Comparison of ENCODE assay signal across 8 mouse cellular contexts in genomic region chr2:146214715-146215114, GRCm38 (mm10). TPM values are rescaled to one million over a fixed set of nuclear protein-coding genes. Genes with fewer than 3 reads are reported as not detected.
DNase-seq lines count a peak whose midpoint lies in the region; ATAC-seq and TF ChIP-seq lines count a peak whose summit lies in the region.

No protein-coding gene starts in this region.

- H3K27me3 ChIP-seq in midbrain, embryonic 10.5 days (ENCODE audit: low read depth, poor library complexity, severe bottlenecking) = peaks cover 76% of the 10 kb centered on the region
- no peaks in the 10 kb centered on the region for H3K27me3 ChIP-seq in midbrain, embryonic 16.5 days (ENCODE audit: control insufficient read depth, insufficient read depth, low read depth, low read length)
- H3K27me3 ChIP-seq in stomach, postnatal 0 days (ENCODE audit: control insufficient read depth, insufficient read depth, low read length) = peaks cover 16% of the 10 kb centered on the region; the same call in 1 of the 2 replicates

- ATAC-seq in midbrain, embryonic 16.5 days = no peak
- peak; percentile 89 for ATAC-seq in activated CD4-positive, CD25-positive, alpha-beta regulatory T cell, adult 4 months
- peak; percentile 86 for ATAC-seq in megakaryocyte-erythroid progenitor cell, adult 5-6 weeks (replicated peaks; ENCODE audit: low FRiP score, low TSS enrichment, poor library complexity, severe bottlenecking)
- 0 out of 2 replicates have a peak, but pooled peaks have one; percentile 56 for ATAC-seq in stomach, postnatal 0 days (ENCODE audit: low FRiP score, low TSS enrichment)

- H3K9ac ChIP-seq in midbrain, embryonic 16.5 days (ENCODE audit: low read depth, low read length) = no peak overlapping the region
- no peak overlapping the region for H3K9ac ChIP-seq in stomach, postnatal 0 days (ENCODE audit: low read length)

- peak; percentile 72 for DNase-seq in midbrain, embryonic 10.5 days (ENCODE audit: low spot score)
- peak; percentile 63 for DNase-seq in embryo, embryonic 9.5 days (ENCODE audit: extremely low spot score)
- DNase-seq in kidney, postnatal 10 days = peak; percentile 44
- DNase-seq in stomach, postnatal 0 days (ENCODE audit: low spot score) = peak; percentile 46
- no peak for DNase-seq in gastrocnemius, adult 18-20 months (ENCODE audit: low spot score)

- H3K9me3 ChIP-seq in midbrain, embryonic 10.5 days (replicated peaks) = no peaks in the 10 kb centered on the region
- H3K9me3 ChIP-seq in midbrain, embryonic 16.5 days (replicated peaks; ENCODE audit: control insufficient read depth, low read length, poor library complexity, severe bottlenecking) = no peaks in the 10 kb centered on the region
- no peaks in the 10 kb centered on the region for H3K9me3 ChIP-seq in stomach, postnatal 0 days (ENCODE audit: control insufficient read depth, low read length)

- H3K4me2 ChIP-seq in midbrain, embryonic 16.5 days (ENCODE audit: low read length) = no peak overlapping the region
- H3K4me2 ChIP-seq in stomach, postnatal 0 days (replicated peaks; ENCODE audit: low read depth) = no peak overlapping the region

- no peaks in the 10 kb centered on the region for H3K36me3 ChIP-seq in midbrain, embryonic 10.5 days
- no peaks in the 10 kb centered on the region for H3K36me3 ChIP-seq in midbrain, embryonic 16.5 days (ENCODE audit: control insufficient read depth, insufficient read depth, low read length)
- no peaks in the 10 kb centered on the region for H3K36me3 ChIP-seq in stomach, postnatal 0 days (ENCODE audit: control insufficient read depth, insufficient read depth, low read length)

- WGBS in midbrain, embryonic 10.5 days = 7% methylated on average over 9 of the region's 9 CpGs
- under 1% methylated on average over 9 of the region's 9 CpGs for WGBS in midbrain, embryonic 16.5 days
- WGBS in stomach, postnatal 0 days = 3% methylated on average over 9 of the region's 9 CpGs

- TF ChIP-seq CTCF in stomach, postnatal 0 days (IDR thresholded peaks at IDR 0.05; ENCODE audit: low read depth) = peak; percentile 90

- H3K4me1 ChIP-seq in midbrain, embryonic 10.5 days = peaks cover 59% of the 10 kb centered on the region
- peaks cover 24% of the 10 kb centered on the region for H3K4me1 ChIP-seq in midbrain, embryonic 16.5 days (ENCODE audit: control insufficient read depth, insufficient read depth, low read length)
- H3K4me1 ChIP-seq in stomach, postnatal 0 days (replicated peaks; ENCODE audit: control insufficient read depth, insufficient read depth) = no peaks in the 10 kb centered on the region

- no peak for TF ChIP-seq EP300 in stomach, postnatal 0 days (optimal IDR thresholded peaks at IDR 0.05)

- no peak overlapping the region for H3K4me3 ChIP-seq in midbrain, embryonic 10.5 days
- no peak overlapping the region for H3K4me3 ChIP-seq in midbrain, embryonic 16.5 days (ENCODE audit: low read depth, low read length)
- H3K4me3 ChIP-seq in stomach, postnatal 0 days (ENCODE audit: low read depth, low read length) = no peak overlapping the region

- no peak overlapping the region for H3K27ac ChIP-seq in midbrain, embryonic 10.5 days (replicated peaks)
- H3K27ac ChIP-seq in midbrain, embryonic 16.5 days (ENCODE audit: low read length) = no peak overlapping the region
- no peak overlapping the region for H3K27ac ChIP-seq in stomach, postnatal 0 days (replicated peaks)

RNA-seq across cellular contexts. Expression of gene Insm1, which starts 7.0 kb away (rescaled TPM):
- 3.0 and 4.7 TPM in 2 replicates for polyA plus RNA-seq in midbrain, embryonic 10.5 days (2016; fragmentation: Nextera tagmentation; extraction: Ambion mirVana)
- polyA plus RNA-seq in midbrain, embryonic 16.5 days (2015; fragmentation: Nextera tagmentation; extraction: Ambion mirVana) = 2.7 TPM in 2 replicates
- not detected for polyA plus RNA-seq in activated CD4-positive, CD25-positive, alpha-beta regulatory T cell, adult 4 months (2017; shearing (Covaris generic))
- not detected in 2 replicates for total RNA-seq in megakaryocyte-erythroid progenitor cell, adult 5-6 weeks (2014; fragmentation: Nextera tagmentation)
- not detected in 2 replicates for total RNA-seq in megakaryocyte-erythroid progenitor cell, adult 5-6 weeks (2017)
- polyA plus RNA-seq in stomach, postnatal 0 days (2015; fragmentation: Nextera tagmentation; extraction: Ambion mirVana) = 0.29 and 0.44 TPM in 2 replicates
- not detected for total RNA-seq in gastrocnemius, adult 18-20 months (2021)
